Mouse (Mus musculus) stomach, embryonic 15.5 days (tissue): ENCODE results near the gene Cox16. TPM values are rescaled to one million over a fixed set of nuclear protein-coding genes. Genes with fewer than 3 reads are reported as not detected.
A peak's percentile ranks its signal among the peaks of the same experiment; 100 is the strongest.
"Not testable (repeated sequence)": the region's sequence is repeated elsewhere in the genome, so short reads cannot be mapped to it uniquely, and the experiment has no call there.

Experiments
- ATAC-seq: fragments of 200-750 bp; cut with Nextera tagmentation; 2 replicates; pipeline ENCODE4 v1.8.0; 2017; ENCODE audit warnings: low read depth, moderate number of reproducible peaks, moderate TSS enrichment; ENCODE audit not compliant: insufficient read depth, low FRiP score
- H3K27ac ChIP-seq: fragments of 300-500 bp; sonication (generic); 2 replicates; pipeline ENCODE4 v1.5.1; 2015; ENCODE audit warnings: mild to moderate bottlenecking, inconsistent platforms
- H3K27me3 ChIP-seq: fragments of 300-500 bp; sonication (generic); replicated peaks from 2 replicates; pipeline ENCODE4 v1.6.1; 2015; ENCODE audit warnings: inconsistent platforms
- H3K36me3 ChIP-seq: fragments of 300-500 bp; sonication (generic); 2 replicates; pipeline ENCODE4 v1.6.1; 2015; ENCODE audit warnings: inconsistent platforms
- H3K4me1 ChIP-seq: fragments of 300-500 bp; sonication (generic); 2 replicates; pipeline ENCODE4 v1.6.1; 2015; ENCODE audit warnings: inconsistent platforms
- H3K4me2 ChIP-seq: fragments of 300-500 bp; sonication (generic); 2 replicates; pipeline ENCODE4 v1.6.1; 2015; ENCODE audit warnings: mild to moderate bottlenecking, inconsistent platforms
- H3K4me3 ChIP-seq: fragments of 300-500 bp; sonication (generic); replicated peaks from 2 replicates; pipeline ENCODE4 v1.5.1; 2015; ENCODE audit warnings: inconsistent platforms
- H3K9ac ChIP-seq: fragments of 300-500 bp; sonication (generic); 2 replicates; pipeline ENCODE4 v1.6.1; 2015; ENCODE audit warnings: inconsistent platforms
- H3K9me3 ChIP-seq: fragments of 300-500 bp; sonication (generic); 2 replicates; pipeline ENCODE4 v1.6.1; 2016; ENCODE audit warnings: inconsistent platforms
- WGBS: fragments of 180-500 bp; shearing (Covaris S2); methylation state at CpG from one replicate; pipeline ENCODE4 v1.1.7; 2015; 5-methylcytosine and 5-hydroxymethylcytosine counted together
- polyA plus RNA-seq: library from polyadenylated mRNA; unstranded; fragments of >200 nt; fragmentation: Nextera tagmentation; extraction: Ambion mirVana; gene quantifications from 2 replicates; pipeline ENCODE4 v1.2.1, GENCODE M21; 2015

Gene Cox16
- 150 and 155 TPM in 2 replicates for polyA plus RNA-seq

GRCm38 (mm10) chr12:81484727-81485191 lies at the start of gene Cox16:
Gene Cox16 (minus strand): TSS chr12:81485127.
- no peaks in the 10 kb centered on the region for H3K4me1 ChIP-seq
- H3K9me3 ChIP-seq, result no peaks in the 10 kb centered on the region
- peak within 1 kb of the TSS; percentile 60; the same call in 1 of the 2 replicates for H3K9ac ChIP-seq
- 0% methylated on average over 31 of the region's 31 CpGs for WGBS
- ATAC-seq, result peak; percentile 95
- H3K4me2 ChIP-seq, result peak within 1 kb of the TSS; percentile 61
- peak within 1 kb of the TSS; percentile 83 for H3K4me3 ChIP-seq
- H3K27ac ChIP-seq, result peak within 1 kb of the TSS; percentile 98
- H3K27me3 ChIP-seq, result no peaks in the 10 kb centered on the region
- no peaks in the 10 kb centered on the region for H3K36me3 ChIP-seq

- WGBS, result 35% methylated on average over 4 of the region's 4 CpGs
- H3K9ac ChIP-seq, result no peak overlapping the region
- H3K4me3 ChIP-seq, result peak overlapping the region; percentile 58
- no peaks in the 10 kb centered on the region for H3K36me3 ChIP-seq
- peak overlapping the region; percentile 55; the same call in 1 of the 2 replicates for H3K27ac ChIP-seq
- no peaks in the 10 kb centered on the region for H3K9me3 ChIP-seq
- H3K4me1 ChIP-seq, result no peaks in the 10 kb centered on the region
- no peaks in the 10 kb centered on the region for H3K27me3 ChIP-seq
- ATAC-seq, result no peak
- peak overlapping the region; percentile 62 for H3K4me2 ChIP-seq
Measured at GRCm38 (mm10) chr12:81533029-81533419, 48.1 kb upstream of the Cox16 start.

GRCm38 (mm10) chr12:81532316-81533028 lies 47.5 kb upstream of the Cox16 start, which contains the start of the genes Gm20498 and Synj2bp:
Gene Gm20498 (minus strand): TSS chr12:81532905.
Gene Synj2bp (minus strand): TSS chr12:81532911.
- no peaks in the 10 kb centered on the region for H3K9me3 ChIP-seq
- no peaks in the 10 kb centered on the region for H3K4me1 ChIP-seq
- H3K4me3 ChIP-seq, result peak within 1 kb of the TSS; percentile 58
- peak within 1 kb of the TSS; percentile 47 for H3K9ac ChIP-seq
- peak; percentile 91 for ATAC-seq
- H3K4me2 ChIP-seq, result peak within 1 kb of the TSS; percentile 62
- WGBS, result under 1% methylated on average over 46 of the region's 46 CpGs
- H3K27ac ChIP-seq, result peak within 1 kb of the TSS; percentile 55
- H3K27me3 ChIP-seq, result no peaks in the 10 kb centered on the region
- H3K36me3 ChIP-seq, result no peaks in the 10 kb centered on the region

GRCm38 (mm10) chr12:81530587-81530986 lies 45.7 kb upstream of the Cox16 start:
- H3K27ac ChIP-seq, H3K9me3 ChIP-seq, H3K36me3 ChIP-seq, H3K4me1 ChIP-seq, H3K27me3 ChIP-seq, H3K9ac ChIP-seq, ATAC-seq, H3K4me2 ChIP-seq, H3K4me3 ChIP-seq: not testable (repeated sequence)
- 76% methylated on average over 8 of the region's 8 CpGs for WGBS

- H3K36me3 ChIP-seq, H3K4me2 ChIP-seq, H3K27me3 ChIP-seq, ATAC-seq, H3K27ac ChIP-seq, H3K4me1 ChIP-seq, H3K9me3 ChIP-seq, H3K4me3 ChIP-seq, H3K9ac ChIP-seq: not testable (repeated sequence)
- WGBS, result 96% methylated on average over 9 of the region's 9 CpGs
Measured at GRCm38 (mm10) chr12:81496906-81497305, 12.0 kb upstream of the Cox16 start.

GRCm38 (mm10) chr12:81490491-81490890 lies 5.6 kb upstream of the Cox16 start:
- no peak for ATAC-seq
- H3K9ac ChIP-seq, result no peak overlapping the region
- WGBS, result 78% methylated on average over 5 of the region's 5 CpGs
- H3K36me3 ChIP-seq, result no peaks in the 10 kb centered on the region
- no peaks in the 10 kb centered on the region for H3K27me3 ChIP-seq
- H3K4me2 ChIP-seq, result no peak overlapping the region
- H3K27ac ChIP-seq, result no peak overlapping the region
- H3K9me3 ChIP-seq, result no peaks in the 10 kb centered on the region
- no peak overlapping the region for H3K4me3 ChIP-seq
- no peaks in the 10 kb centered on the region for H3K4me1 ChIP-seq

- Histone ChIP-seq H3K27me3 (no peaks in the 10 kb centered on the region), H3K4me3 (peak overlapping the region; percentile 83), H3K27ac (peak overlapping the region; percentile 98), H3K4me2 (peak overlapping the region; percentile 47), H3K9me3 (no peaks in the 10 kb centered on the region), H3K4me1 (no peaks in the 10 kb centered on the region), H3K36me3 (no peaks in the 10 kb centered on the region), H3K9ac (no peak overlapping the region)
- WGBS, result 40% methylated on average over 6 of the region's 6 CpGs
- no peak for ATAC-seq
Measured at GRCm38 (mm10) chr12:81485311-81485710, 384 bp upstream of the Cox16 start.

GRCm38 (mm10) chr12:81484212-81484611 lies 715 bp downstream of the Cox16 start:
- peak overlapping the region; percentile 98 for H3K27ac ChIP-seq
- no peaks in the 10 kb centered on the region for H3K36me3 ChIP-seq
- H3K4me2 ChIP-seq, result peak overlapping the region; percentile 61
- no peaks in the 10 kb centered on the region for H3K27me3 ChIP-seq
- H3K9ac ChIP-seq, result no peak overlapping the region
- H3K9me3 ChIP-seq, result no peaks in the 10 kb centered on the region
- H3K4me1 ChIP-seq, result no peaks in the 10 kb centered on the region
- 2% methylated on average over 7 of the region's 7 CpGs for WGBS
- ATAC-seq, result no peak
- peak overlapping the region; percentile 83 for H3K4me3 ChIP-seq

- Histone ChIP-seq H3K36me3 (no peaks in the 10 kb centered on the region), H3K4me3 (peak overlapping the region; percentile 83), H3K9ac (no peak overlapping the region), H3K4me1 (no peaks in the 10 kb centered on the region), H3K4me2 (peak overlapping the region; percentile 61), H3K27ac (no peak overlapping the region), H3K27me3 (no peaks in the 10 kb centered on the region), H3K9me3 (no peaks in the 10 kb centered on the region)
- no peak for ATAC-seq
- WGBS, result 29% methylated on average over 17 of the region's 17 CpGs
Measured at GRCm38 (mm10) chr12:81483656-81484055, 1.3 kb downstream of the Cox16 start.

GRCm38 (mm10) chr12:81459051-81459450 lies 25.9 kb downstream of the Cox16 start:
- not testable (repeated sequence) for H3K27ac ChIP-seq, H3K4me3 ChIP-seq, H3K27me3 ChIP-seq, H3K4me2 ChIP-seq, H3K4me1 ChIP-seq, ATAC-seq, H3K36me3 ChIP-seq, H3K9me3 ChIP-seq, H3K9ac ChIP-seq
- 95% methylated on average over 7 of the region's 7 CpGs for WGBS

- H3K27me3 ChIP-seq, H3K9me3 ChIP-seq, ATAC-seq, H3K27ac ChIP-seq, H3K36me3 ChIP-seq, H3K4me2 ChIP-seq, H3K9ac ChIP-seq, H3K4me1 ChIP-seq, H3K4me3 ChIP-seq: not testable (repeated sequence)
- 82% methylated on average over 9 of the region's 9 CpGs for WGBS
Measured at GRCm38 (mm10) chr12:81438985-81439384, 45.9 kb downstream of the Cox16 start.

- not testable (repeated sequence) for H3K9ac ChIP-seq, H3K4me1 ChIP-seq, H3K27me3 ChIP-seq, H3K9me3 ChIP-seq, H3K27ac ChIP-seq, H3K36me3 ChIP-seq, ATAC-seq, H3K4me3 ChIP-seq, H3K4me2 ChIP-seq
- WGBS, result 62% methylated on average over 2 of the region's 2 CpGs
Measured at GRCm38 (mm10) chr12:81434778-81435177, 50.1 kb downstream of the Cox16 start.
